Mouse (Mus musculus): ENCODE data around the gene Wnk4.

The Wnk4 gene

DNA sequence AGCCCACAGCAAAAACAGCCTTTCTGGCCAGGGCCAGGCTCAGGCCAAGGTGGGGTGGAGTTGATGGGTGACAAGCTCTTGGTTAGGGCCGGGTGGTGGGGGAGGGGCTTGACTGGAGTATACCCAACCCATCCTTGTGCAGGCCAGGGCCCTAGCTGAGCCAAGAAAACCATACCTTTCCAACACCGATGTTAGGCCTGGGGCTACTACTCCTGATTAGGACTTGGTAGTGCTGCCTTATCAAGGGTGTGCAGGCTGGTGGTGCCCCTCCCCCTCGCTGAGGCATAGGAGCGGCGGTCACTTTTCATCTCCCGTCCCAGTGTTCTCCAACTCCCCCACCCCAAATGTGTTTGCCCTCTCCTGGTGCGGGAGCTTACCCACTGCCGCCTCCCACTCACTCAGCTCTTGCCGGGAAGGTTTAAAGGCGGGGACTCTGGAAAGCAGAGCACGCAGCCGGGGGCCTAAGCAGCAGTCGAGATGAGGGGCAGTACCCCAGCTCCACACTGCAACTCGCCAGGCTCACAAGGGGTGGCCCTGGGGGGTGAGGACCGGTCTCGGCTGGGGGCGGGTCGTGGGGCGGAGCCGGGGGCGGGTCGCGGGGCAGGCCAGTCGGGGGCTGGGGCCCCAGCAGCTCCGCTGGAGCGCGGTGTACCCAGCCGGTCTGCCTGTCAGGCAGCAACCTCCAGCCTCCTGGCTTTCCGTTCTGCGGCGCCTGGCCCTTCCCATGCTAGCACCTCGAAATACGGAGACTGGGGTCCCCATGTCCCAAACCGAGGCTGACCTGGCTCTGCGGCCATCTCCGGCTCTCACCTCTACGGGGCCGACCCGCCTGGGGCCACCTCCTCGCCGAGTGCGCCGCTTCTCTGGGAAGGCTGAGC lies at the start of gene Wnk4:
Gene Wnk4 (plus strand): TSS at position 620 of the 878 bp plus-strand sequence.
- in situ Hi-C loops (cut with MboI, MseI), result no loop called here

GRCm38 (mm10) chr11:101211970-101212369 lies 48.4 kb upstream of the Wnk4 start:
- in situ Hi-C loops (cut with MboI, MseI), result loop anchor here (5.0 kb wide), 1 partner anchor 35 kb away; the partner anchor contains the start of gene Ramp2

DNA sequence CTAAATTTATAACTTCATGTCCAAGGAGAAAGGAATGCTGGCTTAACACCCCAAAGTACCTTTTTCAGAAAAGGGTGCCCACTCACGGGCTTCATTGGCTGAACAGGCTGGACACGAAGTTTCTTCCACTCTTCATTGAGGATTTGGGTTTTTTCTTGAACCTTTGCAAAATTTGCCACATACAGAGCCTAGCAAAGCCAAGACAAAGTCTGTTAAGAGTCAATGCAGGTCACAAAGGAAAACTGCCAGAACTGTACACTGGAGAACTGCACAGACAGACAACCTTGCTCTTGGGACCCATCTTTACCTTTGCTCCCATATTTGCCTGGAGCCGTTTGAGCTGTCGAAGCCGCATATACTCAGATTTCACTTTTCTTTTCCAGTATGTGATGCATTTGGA lies 43.4 kb upstream of the Wnk4 start:
- in situ Hi-C loops (cut with MboI, MseI), result no loop called here

DNA sequence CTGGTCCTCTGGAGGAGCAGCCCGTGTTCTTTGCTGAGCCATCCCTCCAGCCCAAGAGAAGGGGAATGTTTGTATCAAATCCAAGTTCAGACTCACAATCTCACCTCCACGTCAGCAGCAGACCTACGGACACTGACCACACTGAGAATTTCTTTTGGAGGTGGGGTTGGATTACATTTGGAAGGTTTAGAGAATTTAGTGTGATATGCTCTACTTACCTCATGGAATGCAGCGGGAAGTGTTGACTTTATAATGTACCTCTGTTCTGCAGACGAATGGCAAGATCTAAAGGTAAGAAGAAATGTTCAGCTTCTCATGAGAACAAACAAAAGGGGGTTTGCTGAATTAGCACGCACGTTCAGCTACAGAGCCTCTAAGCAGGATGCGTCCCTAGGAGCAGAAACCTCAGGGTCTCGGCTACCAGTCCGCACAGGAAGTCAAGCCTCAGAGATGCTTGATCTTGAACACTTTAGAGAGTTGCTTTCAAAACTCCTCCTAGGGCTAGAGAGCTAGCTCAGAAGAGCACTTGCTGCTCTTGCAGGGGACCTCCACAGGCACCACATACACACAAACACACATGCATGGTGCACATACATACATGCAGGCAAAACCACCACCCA lies 41.8 kb upstream of the Wnk4 start:
- in situ Hi-C loops (cut with MboI, MseI), result no loop called here

GRCm38 (mm10) chr11:101220853-101221252 lies 39.5 kb upstream of the Wnk4 start:
- in situ Hi-C loops (cut with MboI, MseI), result no loop called here

GRCm38 (mm10) chr11:101221306-101221986 lies 38.9 kb upstream of the Wnk4 start:
- in situ Hi-C loops (cut with MboI, MseI), result no loop called here

- in situ Hi-C loops (cut with MboI, MseI), result no loop called here
These were observed 36.0 kb upstream of the Wnk4 start for GRCm38 (mm10) chr11:101224337-101224736.

DNA sequence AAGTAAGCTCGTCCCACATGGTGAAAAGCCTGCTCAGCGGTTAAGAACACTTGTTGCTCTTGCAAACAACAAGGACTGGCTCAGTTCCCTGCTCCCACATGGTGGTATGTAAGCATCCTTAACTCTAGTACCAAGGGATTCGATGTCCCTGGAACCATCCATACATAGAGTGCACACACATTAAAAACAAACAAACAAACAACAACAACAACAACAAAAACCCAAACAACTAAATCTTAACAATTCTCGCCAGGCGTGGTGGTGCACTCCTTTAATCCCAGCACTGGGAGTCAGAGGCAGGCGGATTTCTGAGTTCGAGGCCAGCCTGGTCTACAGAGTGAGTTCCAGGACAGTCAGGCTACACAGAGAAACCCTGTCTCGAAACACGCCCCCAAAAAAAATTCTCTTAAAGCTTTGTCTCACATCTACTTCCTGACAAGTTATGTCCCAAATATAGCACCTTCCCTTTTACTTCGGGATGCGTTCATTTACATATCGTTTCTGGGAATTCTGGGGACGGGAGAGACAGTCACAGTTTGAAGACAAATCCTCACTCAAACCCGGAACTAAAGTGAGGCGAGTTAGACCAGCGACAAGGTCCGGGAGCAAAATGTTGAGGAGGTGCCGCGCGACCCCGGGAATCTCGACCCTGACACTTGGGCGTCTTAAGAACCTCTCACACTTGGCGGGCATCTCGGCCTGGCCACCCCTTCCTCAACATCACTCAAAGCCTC lies 34.9 kb upstream of the Wnk4 start:
- in situ Hi-C loops (cut with MboI, MseI), result no loop called here

DNA sequence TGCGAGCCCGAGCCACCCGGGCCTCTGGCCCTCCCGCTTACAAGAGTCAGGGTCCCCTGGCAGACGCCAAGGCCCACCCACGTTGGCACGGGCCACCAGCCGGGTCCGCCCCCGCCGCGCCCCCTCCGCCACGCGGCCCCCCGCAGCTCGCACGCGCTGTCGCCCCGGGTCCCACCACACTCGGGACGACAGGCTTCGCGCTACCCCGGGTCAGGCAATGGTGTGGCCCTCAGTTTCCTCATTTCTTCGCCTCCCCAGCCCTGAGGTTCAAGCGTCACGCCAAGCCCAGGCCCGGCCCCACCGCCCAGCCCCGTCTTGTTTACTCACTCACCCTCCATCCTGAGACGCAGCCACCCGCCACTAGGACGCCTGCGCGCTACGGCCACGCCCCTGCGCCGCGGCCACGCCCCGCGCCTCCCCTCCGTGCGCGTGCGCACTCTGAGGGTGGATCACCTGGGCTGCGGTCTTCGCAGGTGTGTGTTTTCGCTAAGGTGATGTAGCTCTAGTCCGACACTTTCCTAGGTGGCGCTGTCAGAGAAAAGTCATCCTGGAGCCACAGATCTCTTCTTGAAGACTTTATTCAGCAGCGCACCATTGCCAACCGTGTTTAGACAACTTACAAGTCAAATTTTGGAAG lies 34.2 kb upstream of the Wnk4 start, which contains the start of gene Ezh1:
Gene Ezh1 (minus strand): TSS at position 399 of the 637 bp plus-strand sequence.
- in situ Hi-C loops (cut with MboI, MseI), result no loop called here

DNA sequence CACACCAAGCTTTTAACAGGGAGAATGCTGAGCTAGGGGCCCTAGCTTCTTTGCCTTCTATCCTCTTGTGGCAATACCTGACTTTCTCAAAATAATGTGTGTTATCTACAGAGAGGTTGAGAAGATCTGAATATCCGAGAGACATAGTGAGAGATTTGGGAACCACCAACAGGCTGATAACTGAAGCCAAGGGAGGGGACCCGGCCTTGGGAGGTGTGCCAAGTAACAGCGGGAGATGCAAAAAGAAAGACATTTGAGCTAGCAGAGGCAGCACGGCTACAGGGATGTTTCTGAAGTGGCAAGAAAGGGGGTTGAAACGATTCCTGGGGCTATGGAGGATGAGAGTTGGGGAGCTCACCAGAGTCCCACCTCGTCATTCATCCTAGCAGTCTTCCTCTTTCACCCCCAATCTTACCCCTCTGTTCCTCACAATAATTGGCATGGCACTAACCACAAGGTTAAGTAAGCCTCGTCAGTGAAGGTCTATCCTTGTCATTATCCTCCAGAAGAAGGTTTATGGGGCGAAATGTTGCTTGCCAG lies 30.9 kb upstream of the Wnk4 start:
- in situ Hi-C loops (cut with MboI, MseI), result no loop called here

DNA sequence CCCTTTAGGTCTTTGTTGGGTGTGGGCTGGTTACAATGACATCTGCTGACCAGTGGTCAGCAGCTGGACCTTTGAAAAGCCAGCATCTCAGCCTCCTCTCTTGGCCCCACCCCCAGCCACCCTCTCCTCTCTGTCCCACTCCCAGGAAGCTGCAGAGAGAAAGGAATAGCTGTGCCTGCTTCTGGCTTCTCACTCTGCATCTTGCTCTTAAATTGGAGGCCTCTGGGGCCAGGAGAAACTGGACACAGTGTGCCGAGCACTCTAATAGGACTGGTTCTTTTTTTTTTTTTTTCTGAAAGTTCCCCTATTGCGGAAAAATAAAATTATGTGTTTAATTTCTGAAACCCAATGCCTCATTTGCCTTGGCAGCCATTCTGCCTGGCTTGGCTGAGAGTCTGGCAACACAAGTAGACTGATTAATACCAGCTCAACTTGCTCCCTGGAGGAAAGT lies 30.3 kb upstream of the Wnk4 start:
- in situ Hi-C loops (cut with MboI, MseI), result no loop called here

DNA sequence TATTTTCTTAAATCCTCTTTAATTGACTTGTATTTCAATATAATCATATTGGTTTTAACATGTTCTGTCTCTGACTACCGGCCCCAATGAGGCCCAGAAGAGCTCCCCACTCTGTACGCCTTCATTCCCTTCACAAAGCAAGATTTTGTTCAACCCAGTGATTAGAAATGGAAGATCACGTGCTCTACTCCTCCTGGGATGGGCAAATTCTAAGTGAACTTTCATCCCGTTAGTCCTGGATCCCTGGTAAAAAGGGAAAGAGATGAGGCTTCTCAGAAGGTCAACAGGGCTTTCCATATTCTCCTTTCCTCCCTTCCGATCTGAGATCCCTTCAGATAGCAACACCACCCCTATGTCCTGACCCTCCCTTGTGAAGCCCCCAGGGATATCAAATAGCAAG lies 29.8 kb upstream of the Wnk4 start:
- in situ Hi-C loops (cut with MboI, MseI), result no loop called here

DNA sequence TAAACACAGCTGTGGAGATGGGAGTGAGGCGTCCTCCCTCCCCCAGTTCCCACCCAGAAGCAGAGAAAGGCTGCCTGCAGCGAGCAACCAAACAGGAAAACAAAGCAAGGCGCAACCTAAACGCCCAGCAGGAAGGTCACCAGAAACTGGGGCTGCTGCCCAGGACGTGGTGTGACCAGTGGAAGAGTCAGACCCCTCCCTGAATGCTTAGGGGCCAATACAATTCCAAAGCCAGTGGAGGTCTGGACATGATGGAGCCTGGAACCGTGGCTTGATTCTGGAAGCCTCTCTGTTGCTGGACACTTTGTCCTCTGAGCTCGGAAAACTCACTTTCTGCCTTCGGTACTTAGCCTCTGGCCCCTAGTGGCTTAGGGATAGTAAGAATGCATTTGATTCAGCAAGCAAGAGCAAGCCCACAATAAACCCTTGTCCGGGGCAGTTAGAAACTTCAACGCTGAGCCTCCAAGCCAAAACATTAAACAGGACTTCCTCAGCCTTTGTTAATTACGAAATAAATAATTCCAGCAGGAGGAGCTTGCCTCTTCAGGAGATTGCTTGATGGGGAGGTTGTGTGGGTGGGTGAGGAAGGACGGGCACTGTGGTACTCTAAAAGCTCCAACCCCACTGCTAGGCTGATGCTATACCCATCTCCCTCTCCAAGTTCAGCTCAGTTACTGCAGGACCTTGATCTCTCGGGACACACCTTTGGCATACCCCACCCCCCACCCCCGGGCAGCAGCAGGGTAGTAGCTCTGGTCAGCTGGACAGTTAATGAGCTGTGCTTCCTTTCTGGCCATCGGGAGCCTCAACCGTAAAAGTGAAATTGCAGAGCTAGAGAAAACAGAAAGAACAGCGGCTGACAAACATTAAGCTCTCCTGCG lies 29.1 kb upstream of the Wnk4 start:
- in situ Hi-C loops (cut with MboI, MseI), result no loop called here

- in situ Hi-C loops (cut with MboI, MseI), result no loop called here
These were observed 28.1 kb upstream of the Wnk4 start for GRCm38 (mm10) chr11:101232010-101232839.

DNA sequence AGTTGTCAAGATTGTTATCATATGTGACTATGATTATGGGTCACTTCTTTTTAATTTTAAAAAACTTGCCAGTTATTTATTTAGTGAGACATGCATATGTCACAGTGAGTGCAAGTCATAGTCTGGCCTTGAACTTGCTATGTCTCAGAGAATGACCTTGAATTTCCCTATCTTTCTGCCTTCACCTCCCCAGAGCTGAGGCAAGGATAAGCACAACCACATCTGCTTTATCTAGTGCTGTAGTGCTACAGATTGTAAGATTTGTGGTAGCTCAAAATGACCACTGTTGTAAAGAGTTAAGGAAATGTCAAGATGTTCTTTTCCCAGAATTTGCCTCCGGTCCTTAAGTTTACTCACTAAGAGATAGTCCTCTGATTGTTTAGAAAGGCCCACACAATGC lies 27.1 kb upstream of the Wnk4 start:
- in situ Hi-C loops (cut with MboI, MseI), result no loop called here

- in situ Hi-C loops (cut with MboI, MseI), result no loop called here
These were observed 26.2 kb upstream of the Wnk4 start for GRCm38 (mm10) chr11:101234124-101234523.

- in situ Hi-C loops (cut with MboI, MseI), result no loop called here
These were observed 24.9 kb upstream of the Wnk4 start for GRCm38 (mm10) chr11:101235429-101235828.

DNA sequence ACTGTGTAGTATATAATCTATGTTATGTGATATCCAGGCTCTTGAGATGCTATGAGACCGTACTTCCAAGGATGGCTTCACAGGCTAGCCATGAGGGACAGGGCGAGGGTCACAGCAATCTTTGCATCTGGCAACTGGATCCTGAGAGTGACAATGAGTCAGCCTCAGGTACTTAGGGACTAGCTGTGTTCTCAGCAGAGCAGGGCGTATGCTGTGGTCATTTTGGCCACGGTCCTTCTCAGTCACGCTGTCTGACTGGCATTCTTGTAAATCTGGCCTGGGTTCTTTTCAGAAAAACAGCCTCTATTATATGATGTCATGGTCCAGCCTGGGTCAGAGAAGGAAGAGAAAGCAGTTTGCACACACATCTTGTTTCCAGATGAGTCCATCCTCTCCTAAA lies 23.6 kb upstream of the Wnk4 start:
- in situ Hi-C loops (cut with MboI, MseI), result no loop called here

GRCm38 (mm10) chr11:101238071-101238647 lies 22.2 kb upstream of the Wnk4 start:
- in situ Hi-C loops (cut with MboI, MseI), result no loop called here

All from T-helper 2 cell (primary cell).